Mouse (Mus musculus): ENCODE results near the gene Gm45233. TPM values are rescaled to one million over a fixed set of nuclear protein-coding genes. Genes with fewer than 3 reads are reported as not detected.

Gm45233 gene
- total RNA-seq, 2 experiments from 2014 or later: 0.45 to 1.5 TPM

GRCm38 (mm10) chr7:43443126-43443916 is 607 bp upstream of the Gm45233 start:
- peak; percentile 81 to 86 for DNase-seq
- intact Hi-C loops (cut with DNase I): loop anchor here (5.0 to 10.0 kb wide), 2 partner anchors 139 to 229 kb away; partner anchors contain the start of gene Ctu1

- intact Hi-C loops (cut with DNase I): loop anchor here (10.0 kb wide), 1 partner anchor 143 kb away; no protein-coding TSS in a partner anchor
- DNase-seq: no peak
These were observed 3.9 kb downstream of the Gm45233 start for GRCm38 (mm10) chr7:43447801-43448200.

- intact Hi-C loops (cut with DNase I): loop anchor here (10.0 kb wide), 1 partner anchor 143 kb away; no protein-coding TSS in a partner anchor
- DNase-seq: peak in 1 of 2 experiments; percentile 45
These were observed 4.3 kb downstream of the Gm45233 start for GRCm38 (mm10) chr7:43448246-43448645.

- DNase-seq: no peak
- intact Hi-C loops (cut with DNase I): loop anchor here (10.0 kb wide), 1 partner anchor 145 kb away; no protein-coding TSS in a partner anchor
These were observed 5.9 kb downstream of the Gm45233 start for GRCm38 (mm10) chr7:43449811-43450210.

- intact Hi-C loops (cut with DNase I): no loop called here
- DNase-seq: no peak
These were observed 7.8 kb downstream of the Gm45233 start for GRCm38 (mm10) chr7:43451726-43452125.

GRCm38 (mm10) chr7:43452609-43453008 is 8.7 kb downstream of the Gm45233 start:
- peak in 1 of 2 experiments; percentile 40 for DNase-seq
- intact Hi-C loops (cut with DNase I): no loop called here

GRCm38 (mm10) chr7:43453599-43454355 is 9.8 kb downstream of the Gm45233 start:
- intact Hi-C loops (cut with DNase I): no loop called here
- DNase-seq: no peak

- intact Hi-C loops (cut with DNase I): no loop called here
These were observed 10.4 kb downstream of the Gm45233 start for GRCm38 (mm10) chr7:43454371-43454770.

GRCm38 (mm10) chr7:43462851-43463250 is 18.9 kb downstream of the Gm45233 start, which contains the start of gene Vsig10l:
Gene Vsig10l, plus strand, starts transcription at chr7:43463151.
- intact Hi-C loops (cut with DNase I): loop anchor here (10.0 kb wide), 1 partner anchor 62 kb away; no protein-coding TSS in a partner anchor
- no peak for DNase-seq

More at GRCm38 (mm10) chr7:43454371-43454770, 10.4 kb downstream of the Gm45233 start:
- no peak for DNase-seq

GRCm38 (mm10) chr7:43463976-43464375 is 20.0 kb downstream of the Gm45233 start:
- intact Hi-C loops (cut with DNase I): loop anchor here (2.0 to 10.0 kb wide), 2 partner anchors 19 to 61 kb away; partner anchors contain the start of genes Etfb and Gm45233
- DNase-seq: no peak

GRCm38 (mm10) chr7:43464864-43465343 is 21.0 kb downstream of the Gm45233 start:
- intact Hi-C loops (cut with DNase I): loop anchor here (1.0 to 10.0 kb wide), 4 partner anchors 20 to 163 kb away; partner anchors contain the start of genes Etfb and Gm45233
- DNase-seq: peak in 1 of 2 experiments; percentile 21

- intact Hi-C loops (cut with DNase I): loop anchor here (1.0 to 10.0 kb wide), 4 partner anchors 21 to 163 kb away; partner anchors contain the start of genes Etfb and Gm45233
- peak; percentile 84 to 90 for DNase-seq
These were observed 21.6 kb downstream of the Gm45233 start for GRCm38 (mm10) chr7:43465344-43466098.

- DNase-seq: peak; percentile 87 to 93
- intact Hi-C loops (cut with DNase I): loop anchor here (5.0 to 10.0 kb wide), 2 partner anchors 59 to 164 kb away; no protein-coding TSS in a partner anchor
These were observed 22.3 kb downstream of the Gm45233 start for GRCm38 (mm10) chr7:43466099-43466694.

- intact Hi-C loops (cut with DNase I): no loop called here
- DNase-seq: no peak
These were observed 26.4 kb downstream of the Gm45233 start for GRCm38 (mm10) chr7:43470373-43470772.

- intact Hi-C loops (cut with DNase I): no loop called here
These were observed 31.8 kb downstream of the Gm45233 start for GRCm38 (mm10) chr7:43475706-43476105.

GRCm38 (mm10) chr7:43476376-43476775 is 32.4 kb downstream of the Gm45233 start:
- no peak for DNase-seq
- intact Hi-C loops (cut with DNase I): no loop called here

More at GRCm38 (mm10) chr7:43475706-43476105, 31.8 kb downstream of the Gm45233 start:
- no peak for DNase-seq

GRCm38 (mm10) chr7:43481191-43481590 is 37.3 kb downstream of the Gm45233 start:
- intact Hi-C loops (cut with DNase I): no loop called here
- no peak for DNase-seq

GRCm38 (mm10) chr7:43482090-43482716 is 38.3 kb downstream of the Gm45233 start:
- DNase-seq: peak in 1 of 2 experiments; percentile 40
- intact Hi-C loops (cut with DNase I): no loop called here

GRCm38 (mm10) chr7:43483236-43483635 is 39.3 kb downstream of the Gm45233 start:
- intact Hi-C loops (cut with DNase I): no loop called here
- peak in 1 of 2 experiments; percentile 26 for DNase-seq
